Mouse (Mus musculus) embryonic facial prominence, embryonic 14.5 days (tissue): ENCODE results near the gene Zfyve26. TPM values are rescaled to one million over a fixed set of nuclear protein-coding genes. Genes with fewer than 3 reads are reported as not detected.
A peak's percentile ranks its signal among the peaks of the same experiment; 100 is the strongest.

Experiments used
- ATAC-seq: fragments of 200-750 bp; cut with Nextera tagmentation; 2 replicates; pipeline ENCODE4 v1.8.0; 2017; ENCODE audit warnings: low read depth, moderate number of reproducible peaks, moderate TSS enrichment
- DNase-seq: peaks from one replicate; pipeline ENCODE4 v3.0.0-alpha.2; 2015; ENCODE audit warnings: low spot score
- H3K27ac ChIP-seq: fragments of 300-500 bp; sonication (generic); replicated peaks from 2 replicates; pipeline ENCODE4 v1.5.1; 2014; ENCODE audit warnings: low read depth, mild to moderate bottlenecking, low read length, moderate library complexity
- H3K27me3 ChIP-seq: fragments of 300-500 bp; sonication (generic); replicated peaks from 2 replicates; pipeline ENCODE4 v1.6.1; 2014; ENCODE audit warnings: low read length; ENCODE audit not compliant: control insufficient read depth, insufficient read depth
- H3K36me3 ChIP-seq: fragments of 300-500 bp; sonication (generic); 2 replicates; pipeline ENCODE4 v1.6.1; 2014; ENCODE audit warnings: low read length, mixed read lengths; ENCODE audit not compliant: control insufficient read depth, insufficient read depth
- H3K4me1 ChIP-seq: fragments of 300-500 bp; sonication (generic); 2 replicates; pipeline ENCODE4 v1.6.1; 2014; ENCODE audit warnings: antibody characterized with exemption, low read length; ENCODE audit not compliant: control insufficient read depth, insufficient read depth
- H3K4me2 ChIP-seq: fragments of 300-500 bp; sonication (generic); 2 replicates; pipeline ENCODE4 v1.6.1; 2014; ENCODE audit warnings: low read depth, mild to moderate bottlenecking, low read length, moderate library complexity, mixed read lengths
- H3K4me3 ChIP-seq: fragments of 300-500 bp; sonication (generic); 2 replicates; pipeline ENCODE4 v1.5.1; 2014; ENCODE audit warnings: low read depth, mild to moderate bottlenecking, low read length
- H3K9ac ChIP-seq: fragments of 300-500 bp; sonication (generic); 2 replicates; pipeline ENCODE4 v1.6.1; 2014; ENCODE audit warnings: low read depth, mild to moderate bottlenecking, low read length, moderate library complexity, mixed read lengths
- H3K9me3 ChIP-seq: fragments of 300-500 bp; sonication (generic); 2 replicates; pipeline ENCODE4 v1.6.1; 2016; ENCODE audit warnings: low read length; ENCODE audit not compliant: control insufficient read depth
- WGBS: fragments of 180-500 bp; shearing (Covaris S2); extraction: QIAGEN DNeasy Blood & Tissue Kit; methylation state at CpG from one replicate; pipeline ENCODE4 v1.1.7; 2014; 5-methylcytosine and 5-hydroxymethylcytosine counted together
- polyA plus RNA-seq: library from polyadenylated mRNA; unstranded; fragments of >200 nt; fragmentation: Nextera tagmentation; extraction: Ambion mirVana; gene quantifications from 2 replicates; pipeline ENCODE4 v1.2.1, GENCODE M21; 2014

The Zfyve26 gene
- polyA plus RNA-seq, 1 experiment from 2014 or later = 14.7 TPM

GRCm38 (mm10) chr12:79297121-79297576, 1.0 kb upstream of the Zfyve26 start, which contains the start of gene Rad51b:
Rad51b (plus strand) TSS chr12:79297282.
- peak; percentile 74 for ATAC-seq
- WGBS = under 1% methylated on average over 21 of the region's 21 CpGs

GRCm38 (mm10) chr12:79292874-79293273, 3.2 kb downstream of the Zfyve26 start:
- ATAC-seq (no peak), DNase-seq (no peak)
- Histone ChIP-seq H3K4me2 (no peak overlapping the region), H3K36me3 (peaks cover 33% of the 10 kb centered on the region), H3K9me3 (no peaks in the 10 kb centered on the region), H3K27ac (no peak overlapping the region), H3K4me1 (peaks cover 6% of the 10 kb centered on the region; the same call in 1 of the 2 replicates), H3K27me3 (no peaks in the 10 kb centered on the region), H3K4me3 (no peak overlapping the region), H3K9ac (no peak overlapping the region)
- 71% methylated on average over 6 of the region's 6 CpGs for WGBS

More at GRCm38 (mm10) chr12:79297121-79297576, 1.0 kb upstream of the Zfyve26 start, which contains the start of gene Rad51b:
- DNase-seq = peak; percentile 97
- Histone ChIP-seq H3K27me3 (no peaks in the 10 kb centered on the region), H3K4me1 (peaks cover 6% of the 10 kb centered on the region; the same call in 1 of the 2 replicates), H3K4me2 (peak within 1 kb of the TSS; percentile 59), H3K36me3 (no peaks in the 10 kb centered on the region), H3K27ac (peak within 1 kb of the TSS; percentile 77), H3K4me3 (peak within 1 kb of the TSS; percentile 59), H3K9me3 (no peaks in the 10 kb centered on the region), H3K9ac (peak within 1 kb of the TSS; percentile 70)

- Histone ChIP-seq H3K4me3 (no peak overlapping the region), H3K36me3 (peaks cover 94% of the 10 kb centered on the region), H3K9ac (no peak overlapping the region), H3K27ac (no peak overlapping the region), H3K27me3 (no peaks in the 10 kb centered on the region), H3K4me1 (no peaks in the 10 kb centered on the region), H3K4me2 (no peak overlapping the region), H3K9me3 (no peaks in the 10 kb centered on the region)
- DNase-seq (no peak), ATAC-seq (no peak)
- WGBS = 86% methylated on average over 8 of the region's 8 CpGs
These were observed 13.5 kb downstream of the Zfyve26 start for GRCm38 (mm10) chr12:79282595-79282994.

- no peak for ATAC-seq
- Histone ChIP-seq H3K36me3 (peaks cover 89% of the 10 kb centered on the region), H3K27me3 (no peaks in the 10 kb centered on the region)
These were observed 16.5 kb downstream of the Zfyve26 start for GRCm38 (mm10) chr12:79279513-79280115.

GRCm38 (mm10) chr12:79272604-79273003, 23.5 kb downstream of the Zfyve26 start:
- Histone ChIP-seq H3K9ac (no peak overlapping the region), H3K27me3 (no peaks in the 10 kb centered on the region), H3K27ac (no peak overlapping the region), H3K4me1 (no peaks in the 10 kb centered on the region), H3K9me3 (no peaks in the 10 kb centered on the region), H3K4me3 (no peak overlapping the region), H3K4me2 (no peak overlapping the region), H3K36me3 (peaks cover 90% of the 10 kb centered on the region)
- DNase-seq = no peak
- ATAC-seq = no peak
- 86% methylated on average over 4 of the region's 4 CpGs for WGBS

More at GRCm38 (mm10) chr12:79279513-79280115, 16.5 kb downstream of the Zfyve26 start:
- Histone ChIP-seq H3K4me2 (no peak overlapping the region), H3K4me1 (no peaks in the 10 kb centered on the region), H3K9me3 (no peaks in the 10 kb centered on the region), H3K9ac (no peak overlapping the region), H3K4me3 (no peak overlapping the region), H3K27ac (no peak overlapping the region)
- 87% methylated on average over 13 of the region's 13 CpGs for WGBS
- no peak for DNase-seq

- DNase-seq (peak; percentile 16), ATAC-seq (no peak)
- Histone ChIP-seq H3K36me3 (peaks cover 76% of the 10 kb centered on the region), H3K4me1 (no peaks in the 10 kb centered on the region), H3K9ac (no peak overlapping the region), H3K27ac (no peak overlapping the region), H3K4me2 (no peak overlapping the region), H3K27me3 (no peaks in the 10 kb centered on the region), H3K4me3 (no peak overlapping the region), H3K9me3 (no peaks in the 10 kb centered on the region)
- WGBS = 43% methylated on average over 5 of the region's 5 CpGs
These were observed 35.1 kb downstream of the Zfyve26 start for GRCm38 (mm10) chr12:79261035-79261434.

- DNase-seq = no peak
- no peak overlapping the region for H3K4me2 ChIP-seq
- H3K27ac ChIP-seq = no peak overlapping the region
- H3K9me3 ChIP-seq = no peaks in the 10 kb centered on the region
- ATAC-seq = no peak
- no peaks in the 10 kb centered on the region for H3K27me3 ChIP-seq
- H3K36me3 ChIP-seq = peaks cover 74% of the 10 kb centered on the region
- no peak overlapping the region for H3K4me3 ChIP-seq
- no peaks in the 10 kb centered on the region for H3K4me1 ChIP-seq
- H3K9ac ChIP-seq = no peak overlapping the region
- WGBS = 86% methylated on average over 2 of the region's 2 CpGs
These were observed 36.0 kb downstream of the Zfyve26 start for GRCm38 (mm10) chr12:79260154-79260553.

GRCm38 (mm10) chr12:79254975-79255374, 41.1 kb downstream of the Zfyve26 start:
- Histone ChIP-seq H3K27me3 (no peaks in the 10 kb centered on the region), H3K27ac (no peak overlapping the region), H3K9me3 (no peaks in the 10 kb centered on the region), H3K4me3 (no peak overlapping the region), H3K9ac (no peak overlapping the region), H3K4me1 (no peaks in the 10 kb centered on the region), H3K36me3 (peaks cover 74% of the 10 kb centered on the region), H3K4me2 (no peak overlapping the region)
- 92% methylated on average over 10 of the region's 10 CpGs for WGBS
- ATAC-seq = no peak
- DNase-seq = no peak
